Mouse (Mus musculus): ENCODE measurements around the gene Samd5. TPM values are rescaled to one million over a fixed set of nuclear protein-coding genes. Genes with fewer than 3 reads are reported as not detected.

Samd5 gene
- polyA plus RNA-seq, 2 experiments from 2014 or later, result not detected

DNA sequence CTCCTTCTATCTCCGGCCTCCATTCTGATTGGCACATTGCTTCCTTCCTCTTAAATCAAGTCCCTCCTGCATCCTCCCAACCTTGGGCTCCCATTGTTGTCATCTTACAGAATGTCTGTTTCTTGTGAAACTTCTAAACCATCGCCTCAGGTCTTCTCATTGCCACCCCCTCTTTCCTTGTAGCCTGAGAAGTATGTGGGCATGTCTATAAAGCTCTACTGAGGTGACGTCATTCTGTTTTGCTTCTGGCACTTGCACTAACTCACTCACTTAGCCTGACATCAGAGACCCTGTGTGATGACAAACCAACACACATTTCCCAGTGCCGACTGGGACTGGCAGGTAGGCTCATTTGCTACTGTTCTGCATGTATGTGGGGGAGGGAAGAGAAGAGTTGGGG lies 100.9 kb downstream of the Samd5 start:
- no peak for ATAC-seq

Other genes starting within 250 kb of the Samd5 start
- gene Stxbp5, start 225.9 kb upstream of the Samd5 start, polyA plus RNA-seq (2017; shearing (Covaris generic)), result 10 to 100 TPM; 10.0 to 10.4 TPM

Data from CD4-positive, CD25-positive, alpha-beta regulatory T cell, adult 4 months (primary cell).